Mouse (Mus musculus): ENCODE measurements around the gene Reps2. TPM values are rescaled to one million over a fixed set of nuclear protein-coding genes. Genes with fewer than 3 reads are reported as not detected.

The Reps2 gene
- polyA plus RNA-seq, 1 experiment: not detected

DNA sequence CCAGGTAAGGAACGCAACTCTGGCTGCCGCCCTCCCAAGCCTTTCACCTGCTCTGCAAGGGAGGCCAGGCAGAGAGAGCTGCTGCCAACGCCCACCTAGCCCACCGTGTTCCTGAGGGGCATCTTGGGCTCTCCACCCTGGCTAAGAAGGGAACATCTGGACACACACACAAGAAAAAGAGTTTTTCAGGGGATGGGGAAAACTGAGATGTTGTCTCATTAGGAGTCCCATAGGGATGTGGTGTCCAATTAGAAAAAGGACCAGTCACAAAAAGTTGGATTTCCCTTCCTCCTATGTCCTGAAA, 292 bp upstream of the Reps2 start:
- peaks cover 30% of the 10 kb centered on the region for H3K27me3 ChIP-seq (replicated peaks)
- H3K9me3 ChIP-seq: no peaks in the 10 kb centered on the region
- TF ChIP-seq FLI1 (IDR thresholded peaks at IDR 0.05; ENCODE audit: low read length): no peak
- no peak for TF ChIP-seq GATA1 (IDR thresholded peaks at IDR 0.05; ENCODE audit: borderline replicate concordance, low read length)
- H3K4me1 ChIP-seq: peaks cover 7% of the 10 kb centered on the region
- H3K4me3 ChIP-seq (replicated peaks): peak overlapping the region; percentile 90
- H3K36me3 ChIP-seq (replicated peaks; ENCODE audit: low read length): no peaks in the 10 kb centered on the region

DNA sequence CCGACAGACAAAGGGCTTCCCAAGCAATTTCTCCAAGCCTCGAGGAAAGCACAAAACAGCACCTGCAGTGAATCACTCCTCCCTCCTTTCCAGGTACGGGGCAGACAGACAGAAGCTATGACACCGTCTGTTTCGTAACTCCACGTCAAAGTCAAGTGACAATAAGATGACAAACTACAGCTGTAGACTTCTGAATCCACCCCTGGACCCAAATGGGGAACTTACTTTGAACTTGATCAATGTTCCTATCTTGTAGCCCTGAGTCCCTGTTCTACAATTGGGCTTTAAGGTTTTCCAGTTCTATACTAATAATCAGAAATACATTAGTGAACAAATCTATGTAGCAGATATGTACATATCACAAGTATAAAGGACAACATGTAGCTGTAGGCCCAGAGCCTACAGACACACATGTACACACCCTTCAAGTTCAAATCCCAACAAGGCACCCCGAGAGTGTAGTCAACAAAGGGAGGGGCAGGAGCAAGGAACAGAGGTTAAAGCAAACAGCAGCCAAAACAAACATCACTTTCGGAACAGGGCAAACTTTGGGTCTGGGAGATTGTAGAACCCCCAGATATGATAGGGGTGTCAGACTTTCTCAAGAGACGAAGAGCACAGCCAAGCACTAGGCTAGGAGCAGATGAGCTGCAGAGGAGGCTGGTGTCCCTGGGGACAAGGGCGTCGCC, 903 bp downstream of the Reps2 start:
- peaks cover 7% of the 10 kb centered on the region for H3K4me1 ChIP-seq
- no peaks in the 10 kb centered on the region for H3K9me3 ChIP-seq
- no peaks in the 10 kb centered on the region for H3K36me3 ChIP-seq (replicated peaks; ENCODE audit: low read length)
- peak overlapping the region; percentile 90 for H3K4me3 ChIP-seq (replicated peaks)
- TF ChIP-seq FLI1 (IDR thresholded peaks at IDR 0.05; ENCODE audit: low read length) (no peak), GATA1 (IDR thresholded peaks at IDR 0.05; ENCODE audit: borderline replicate concordance, low read length) (no peak)
- H3K27me3 ChIP-seq (replicated peaks): peaks cover 25% of the 10 kb centered on the region

- peaks cover 7% of the 10 kb centered on the region for H3K4me1 ChIP-seq
- no peak overlapping the region for H3K4me3 ChIP-seq (replicated peaks)
- H3K27me3 ChIP-seq (replicated peaks): peaks cover 27% of the 10 kb centered on the region
- H3K36me3 ChIP-seq (replicated peaks; ENCODE audit: low read length): no peaks in the 10 kb centered on the region
- no peak for TF ChIP-seq FLI1 (IDR thresholded peaks at IDR 0.05; ENCODE audit: low read length)
- no peak for TF ChIP-seq GATA1 (IDR thresholded peaks at IDR 0.05; ENCODE audit: borderline replicate concordance, low read length)
- no peaks in the 10 kb centered on the region for H3K9me3 ChIP-seq
Observed at GRCm38 (mm10) chrX:162641764-162642163, 1.7 kb downstream of the Reps2 start.

DNA sequence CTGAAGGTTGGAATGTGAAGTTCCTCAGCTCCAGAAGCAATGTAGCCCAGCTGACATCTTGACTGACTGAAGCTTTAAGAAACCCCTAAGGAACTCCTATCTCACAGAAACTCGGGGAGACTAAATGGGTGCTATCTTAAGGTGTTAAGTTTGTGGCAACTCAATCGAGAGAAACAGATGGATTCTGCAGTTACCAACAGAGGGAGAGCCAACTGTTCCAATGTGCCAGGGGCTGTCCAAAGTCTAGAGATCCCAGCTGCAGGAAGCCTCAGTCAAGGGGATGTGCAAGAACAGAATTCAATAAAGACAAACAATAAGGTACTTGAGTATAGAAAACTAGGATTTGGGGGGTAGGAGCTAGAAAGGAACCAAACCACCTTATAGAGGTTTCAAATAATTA, 8.3 kb downstream of the Reps2 start:
- H3K4me3 ChIP-seq (replicated peaks): no peak overlapping the region
- no peak for TF ChIP-seq FLI1 (IDR thresholded peaks at IDR 0.05; ENCODE audit: low read length)
- no peak for TF ChIP-seq GATA1 (IDR thresholded peaks at IDR 0.05; ENCODE audit: borderline replicate concordance, low read length)
- no peaks in the 10 kb centered on the region for H3K4me1 ChIP-seq
- no peaks in the 10 kb centered on the region for H3K9me3 ChIP-seq
- H3K27me3 ChIP-seq (replicated peaks): peaks cover 6% of the 10 kb centered on the region
- no peaks in the 10 kb centered on the region for H3K36me3 ChIP-seq (replicated peaks; ENCODE audit: low read length)

- Histone ChIP-seq H3K36me3 (replicated peaks; ENCODE audit: low read length) (no peaks in the 10 kb centered on the region), H3K4me1 (no peaks in the 10 kb centered on the region), H3K4me3 (replicated peaks) (no peak overlapping the region), H3K27me3 (replicated peaks) (peaks cover 2% of the 10 kb centered on the region), H3K9me3 (no peaks in the 10 kb centered on the region)
- TF ChIP-seq FLI1 (IDR thresholded peaks at IDR 0.05; ENCODE audit: low read length): no peak
- TF ChIP-seq GATA1 (IDR thresholded peaks at IDR 0.05; ENCODE audit: borderline replicate concordance, low read length): no peak
Observed at GRCm38 (mm10) chrX:162622091-162622437, 21.4 kb downstream of the Reps2 start.

DNA sequence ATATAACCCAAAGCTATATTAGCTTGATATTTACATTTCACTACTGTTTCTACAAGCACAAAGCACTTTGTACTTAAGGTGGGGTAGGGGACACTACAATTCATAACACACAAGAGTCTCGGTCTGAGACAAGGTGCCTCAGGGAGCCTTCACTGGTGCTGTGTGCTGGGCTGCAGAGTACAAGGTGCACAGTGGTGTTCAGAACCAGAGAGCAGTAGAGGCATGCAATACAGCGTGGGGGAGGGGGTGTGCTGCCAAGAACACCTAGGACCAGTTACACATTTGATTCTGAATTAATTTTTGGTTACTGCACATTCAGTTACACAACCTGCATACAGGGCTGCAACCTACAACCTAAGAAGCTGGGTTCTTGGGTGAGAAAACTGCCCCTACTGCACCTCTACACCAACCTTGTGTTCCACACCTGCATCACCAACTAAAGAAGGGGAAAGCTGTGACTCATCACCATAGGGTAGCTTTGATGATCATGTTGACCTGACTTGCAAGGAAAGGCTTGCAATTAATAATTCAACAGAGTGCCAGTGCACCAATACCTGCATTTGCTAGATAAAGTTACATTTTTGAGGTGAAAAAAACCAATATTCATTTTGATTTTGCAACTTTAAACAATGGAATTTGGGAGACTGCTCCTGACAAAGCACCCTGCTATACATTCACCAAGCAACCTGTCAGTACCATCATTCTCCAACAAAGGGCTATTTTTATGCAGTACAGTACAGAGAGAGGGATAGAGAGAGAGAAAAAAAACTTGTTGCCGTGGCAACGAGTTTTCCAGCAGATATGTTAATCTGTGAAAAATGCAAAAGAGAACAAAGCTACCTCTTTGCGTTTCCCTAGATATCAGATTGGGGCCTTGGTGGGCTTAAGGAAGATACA, 22.0 kb downstream of the Reps2 start:
- TF ChIP-seq GATA1 (IDR thresholded peaks at IDR 0.05; ENCODE audit: borderline replicate concordance, low read length): no peak
- TF ChIP-seq FLI1 (IDR thresholded peaks at IDR 0.05; ENCODE audit: low read length): no peak
- Histone ChIP-seq H3K9me3 (no peaks in the 10 kb centered on the region), H3K36me3 (replicated peaks; ENCODE audit: low read length) (no peaks in the 10 kb centered on the region), H3K4me3 (replicated peaks) (no peak overlapping the region), H3K27me3 (replicated peaks) (peaks cover 2% of the 10 kb centered on the region), H3K4me1 (no peaks in the 10 kb centered on the region)

DNA sequence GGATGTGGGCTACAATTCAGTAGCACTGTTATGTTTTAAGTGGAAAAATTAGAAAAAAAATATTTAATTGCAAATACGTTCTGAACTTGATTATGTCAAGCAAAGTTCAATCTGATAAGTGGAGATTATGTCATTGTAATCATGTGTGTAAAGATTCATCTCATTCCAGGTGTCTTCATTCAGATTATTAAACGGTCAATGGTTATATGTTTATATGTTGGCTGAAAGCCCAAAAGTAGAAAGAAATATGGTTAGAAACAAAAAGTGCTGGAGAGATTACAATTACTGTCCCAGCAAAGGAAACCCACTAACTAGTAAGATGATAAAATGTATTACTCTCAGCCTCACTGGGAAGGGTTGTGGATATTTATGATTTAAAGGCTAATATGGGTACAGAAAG, 23.7 kb downstream of the Reps2 start:
- TF ChIP-seq GATA1 (IDR thresholded peaks at IDR 0.05; ENCODE audit: borderline replicate concordance, low read length) (no peak), FLI1 (IDR thresholded peaks at IDR 0.05; ENCODE audit: low read length) (no peak)
- Histone ChIP-seq H3K27me3 (replicated peaks) (peaks cover 2% of the 10 kb centered on the region), H3K36me3 (replicated peaks; ENCODE audit: low read length) (no peaks in the 10 kb centered on the region), H3K4me3 (replicated peaks) (no peak overlapping the region), H3K9me3 (no peaks in the 10 kb centered on the region), H3K4me1 (no peaks in the 10 kb centered on the region)

GRCm38 (mm10) chrX:162618547-162618946, 24.9 kb downstream of the Reps2 start:
- H3K27me3 ChIP-seq (replicated peaks): peaks cover 2% of the 10 kb centered on the region
- H3K4me1 ChIP-seq: no peaks in the 10 kb centered on the region
- H3K36me3 ChIP-seq (replicated peaks; ENCODE audit: low read length): no peaks in the 10 kb centered on the region
- no peak overlapping the region for H3K4me3 ChIP-seq (replicated peaks)
- no peaks in the 10 kb centered on the region for H3K9me3 ChIP-seq
- TF ChIP-seq GATA1 (IDR thresholded peaks at IDR 0.05; ENCODE audit: borderline replicate concordance, low read length): no peak
- no peak for TF ChIP-seq FLI1 (IDR thresholded peaks at IDR 0.05; ENCODE audit: low read length)

DNA sequence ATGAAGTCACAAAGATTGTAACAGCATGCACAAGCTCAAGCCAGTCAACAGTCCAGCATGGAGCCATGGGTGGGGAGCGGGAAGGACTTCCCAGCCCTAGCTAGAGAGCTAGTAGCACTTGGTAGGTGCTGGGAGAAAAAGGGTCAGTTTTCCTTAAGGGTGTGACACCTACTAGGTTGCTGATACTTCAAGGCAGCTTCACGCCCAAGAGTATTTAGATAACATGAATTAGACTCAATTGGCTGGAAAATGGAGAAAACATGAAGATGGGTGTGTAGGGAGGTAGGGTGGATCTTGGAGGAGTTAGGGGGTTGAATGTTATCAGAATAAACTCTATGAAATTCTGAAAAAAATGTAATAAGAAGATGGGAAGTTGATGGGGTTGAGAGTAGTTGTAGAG, 37.3 kb downstream of the Reps2 start:
- Histone ChIP-seq H3K4me1 (no peaks in the 10 kb centered on the region), H3K27me3 (replicated peaks) (no peaks in the 10 kb centered on the region), H3K9me3 (no peaks in the 10 kb centered on the region), H3K4me3 (replicated peaks) (no peak overlapping the region), H3K36me3 (replicated peaks; ENCODE audit: low read length) (no peaks in the 10 kb centered on the region)
- no peak for TF ChIP-seq GATA1 (IDR thresholded peaks at IDR 0.05; ENCODE audit: borderline replicate concordance, low read length)
- no peak for TF ChIP-seq FLI1 (IDR thresholded peaks at IDR 0.05; ENCODE audit: low read length)

GRCm38 (mm10) chrX:162599666-162600065, 43.8 kb downstream of the Reps2 start:
- Histone ChIP-seq H3K4me3 (replicated peaks) (no peak overlapping the region), H3K4me1 (no peaks in the 10 kb centered on the region), H3K9me3 (peaks cover 4% of the 10 kb centered on the region; the same call in 1 of the 2 replicates), H3K36me3 (replicated peaks; ENCODE audit: low read length) (no peaks in the 10 kb centered on the region), H3K27me3 (replicated peaks) (no peaks in the 10 kb centered on the region)
- TF ChIP-seq GATA1 (IDR thresholded peaks at IDR 0.05; ENCODE audit: borderline replicate concordance, low read length) (no peak), FLI1 (IDR thresholded peaks at IDR 0.05; ENCODE audit: low read length) (no peak)

Data from megakaryocyte, embryonic 14.5 days (primary cell).